Mouse (Mus musculus) limb, embryonic 14.5 days (tissue): Measurements from ENCODE around the gene Actl11. TPM values are rescaled to one million over a fixed set of nuclear protein-coding genes. Genes with fewer than 3 reads are reported as not detected.

Source experiments
- ATAC-seq: fragments of 200-750 bp; cut with Nextera tagmentation; 2 replicates; pipeline ENCODE4 v1.8.0; 2017; ENCODE audit warnings: low read depth, moderate number of reproducible peaks, moderate TSS enrichment; ENCODE audit not compliant: low FRiP score
- DNase-seq: peaks from one replicate; pipeline ENCODE4 v3.0.0-alpha.2; 2015; ENCODE audit warnings: low spot score
- H3K27ac ChIP-seq: fragments of 300-500 bp; sonication (generic); replicated peaks from 2 replicates; pipeline ENCODE4 v1.5.1; 2014; ENCODE audit warnings: low read depth, mild to moderate bottlenecking, low read length, moderate library complexity, mixed read lengths
- H3K27me3 ChIP-seq: fragments of 300-500 bp; sonication (generic); 2 replicates; pipeline ENCODE4 v1.6.1; 2014; ENCODE audit warnings: low read length, mixed read lengths; ENCODE audit not compliant: control insufficient read depth, insufficient read depth
- H3K36me3 ChIP-seq: fragments of 300-500 bp; sonication (generic); 2 replicates; pipeline ENCODE4 v1.6.1; 2014; ENCODE audit warnings: mild to moderate bottlenecking, low read length, moderate library complexity, mixed read lengths; ENCODE audit not compliant: control insufficient read depth, insufficient read depth
- H3K4me1 ChIP-seq: fragments of 300-500 bp; sonication (generic); 2 replicates; pipeline ENCODE4 v1.6.1; 2014; ENCODE audit warnings: antibody characterized with exemption, low read length, mixed read lengths; ENCODE audit not compliant: control insufficient read depth, insufficient read depth
- H3K4me2 ChIP-seq: fragments of 300-500 bp; sonication (generic); replicated peaks from 2 replicates; pipeline ENCODE4 v1.6.1; 2014; ENCODE audit warnings: low read depth, mild to moderate bottlenecking, low read length, moderate library complexity; ENCODE audit not compliant: severe bottlenecking
- H3K4me3 ChIP-seq: fragments of 300-500 bp; sonication (generic); replicated peaks from 2 replicates; pipeline ENCODE4 v1.5.1; 2014; ENCODE audit warnings: low read length
- H3K9ac ChIP-seq: fragments of 300-500 bp; sonication (generic); 2 replicates; pipeline ENCODE4 v1.6.1; 2014; ENCODE audit warnings: mild to moderate bottlenecking, low read depth, low read length, moderate library complexity; ENCODE audit not compliant: severe bottlenecking
- H3K9me3 ChIP-seq: fragments of 300-500 bp; sonication (generic); 2 replicates; pipeline ENCODE4 v1.6.1; 2016; ENCODE audit warnings: low read length; ENCODE audit not compliant: control insufficient read depth
- POLR2A ChIP-seq: fragments of 200-500 bp; IDR thresholded peaks from 2 replicates; pipeline ENCODE4 v1.8.0; 2012; ENCODE audit warnings: inconsistent platforms, mild to moderate bottlenecking, moderate library complexity, borderline replicate concordance; ENCODE audit not compliant: insufficient read depth, insufficient read length; ENCODE audit errors: extremely low read depth
- WGBS: fragments of 180-500 bp; shearing (Covaris S2); extraction: QIAGEN DNeasy Blood & Tissue Kit; methylation state at CpG from one replicate; pipeline ENCODE4 v1.1.7; 2014; 5-methylcytosine and 5-hydroxymethylcytosine counted together
- polyA plus RNA-seq, 2 experiments: library from polyadenylated mRNA; depleted of rRNA in 1 of 2; stranded (reverse) in 1 of 2; unstranded in 1 of 2; fragments of >200 nt; fragmentation: Nextera tagmentation in 1 of 2; extraction: Ambion mirVana in 1 of 2; gene quantifications; 2 replicates each; pipeline versions ENCODE4 v1.2.1 to v1.2.3; 2012 to 2014

Gene Actl11
- polyA plus RNA-seq, 2 experiments: not detected

- Histone ChIP-seq H3K4me3 (no peak overlapping the region), H3K36me3 (peaks cover 28% of the 10 kb centered on the region), H3K27ac (no peak overlapping the region), H3K9me3 (no peaks in the 10 kb centered on the region), H3K4me1 (no peaks in the 10 kb centered on the region), H3K4me2 (no peak overlapping the region), H3K9ac (no peak overlapping the region), H3K27me3 (no peaks in the 10 kb centered on the region)
- DNase-seq (no peak), ATAC-seq (no peak)
- TF ChIP-seq POLR2A: no peak
- WGBS: 90% methylated on average over 10 of the region's 10 CpGs
These were observed 33.1 kb downstream of the Actl11 start for GRCm38 (mm10) chr9:107961351-107961762.

DNA sequence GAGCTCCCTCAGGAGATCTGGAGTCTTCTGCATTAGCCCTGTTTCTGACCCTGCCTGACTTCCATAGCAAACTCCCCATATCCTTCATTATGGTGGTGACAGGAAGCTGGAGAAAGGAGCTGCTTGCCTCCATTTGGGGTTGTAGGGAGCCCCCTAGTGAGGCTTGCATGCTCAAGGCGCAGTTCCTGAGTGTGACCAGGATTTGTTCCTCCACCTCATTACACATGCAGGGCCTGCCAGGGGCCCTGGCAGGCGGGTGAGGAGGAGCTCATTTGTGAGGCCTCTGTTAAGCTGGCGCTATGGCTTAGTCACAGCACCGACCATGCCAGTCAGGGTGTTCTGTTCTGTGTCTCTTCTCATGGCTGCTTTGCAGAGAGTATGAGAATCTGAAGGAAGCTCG is 33.6 kb downstream of the Actl11 start:
- WGBS: 50% methylated on average over 5 of the region's 5 CpGs
- DNase-seq (no peak), ATAC-seq (no peak)
- TF ChIP-seq POLR2A: no peak
- Histone ChIP-seq H3K9me3 (no peaks in the 10 kb centered on the region), H3K9ac (no peak overlapping the region), H3K36me3 (peaks cover 31% of the 10 kb centered on the region), H3K4me1 (no peaks in the 10 kb centered on the region), H3K4me2 (no peak overlapping the region), H3K27me3 (no peaks in the 10 kb centered on the region), H3K4me3 (no peak overlapping the region), H3K27ac (no peak overlapping the region)

GRCm38 (mm10) chr9:107962916-107963315 is 34.6 kb downstream of the Actl11 start:
- Histone ChIP-seq H3K4me1 (no peaks in the 10 kb centered on the region), H3K27me3 (no peaks in the 10 kb centered on the region), H3K36me3 (peaks cover 26% of the 10 kb centered on the region), H3K4me3 (no peak overlapping the region), H3K9me3 (no peaks in the 10 kb centered on the region), H3K27ac (no peak overlapping the region), H3K4me2 (no peak overlapping the region), H3K9ac (no peak overlapping the region)
- DNase-seq (no peak), ATAC-seq (no peak)
- TF ChIP-seq POLR2A: no peak
- 90% methylated on average over 9 of the region's 9 CpGs for WGBS

DNA sequence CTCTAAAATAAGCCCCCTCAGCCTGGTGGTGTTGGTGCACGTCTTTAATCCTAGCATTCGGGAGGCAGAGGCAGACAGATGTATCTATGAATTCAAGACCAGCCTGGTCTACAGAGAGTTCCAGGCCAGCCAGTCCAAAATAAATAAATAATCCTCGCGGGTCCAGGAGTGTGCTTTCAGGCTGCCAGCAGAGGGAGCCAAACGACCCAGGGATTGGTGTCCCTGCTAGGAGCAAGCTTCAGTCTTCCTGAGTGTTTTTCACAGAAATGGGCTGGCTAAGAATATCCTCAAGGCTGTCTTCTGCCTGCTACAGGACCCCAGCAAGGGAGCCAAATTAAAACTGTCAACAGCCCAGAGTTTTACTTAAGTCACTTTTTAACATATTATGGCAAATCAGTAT is 35.4 kb downstream of the Actl11 start:
- ATAC-seq (peak; percentile 77; the same call in 1 of the 2 replicates), DNase-seq (peak; percentile 94)
- Histone ChIP-seq H3K4me3 (no peak overlapping the region), H3K27ac (no peak overlapping the region), H3K9me3 (no peaks in the 10 kb centered on the region), H3K4me1 (no peaks in the 10 kb centered on the region), H3K4me2 (no peak overlapping the region), H3K9ac (no peak overlapping the region), H3K36me3 (peaks cover 30% of the 10 kb centered on the region), H3K27me3 (no peaks in the 10 kb centered on the region)
- WGBS: 19% methylated on average over 5 of the region's 5 CpGs
- TF ChIP-seq POLR2A: 0 out of 2 replicates have a peak, but pooled peaks have one; percentile 30

DNA sequence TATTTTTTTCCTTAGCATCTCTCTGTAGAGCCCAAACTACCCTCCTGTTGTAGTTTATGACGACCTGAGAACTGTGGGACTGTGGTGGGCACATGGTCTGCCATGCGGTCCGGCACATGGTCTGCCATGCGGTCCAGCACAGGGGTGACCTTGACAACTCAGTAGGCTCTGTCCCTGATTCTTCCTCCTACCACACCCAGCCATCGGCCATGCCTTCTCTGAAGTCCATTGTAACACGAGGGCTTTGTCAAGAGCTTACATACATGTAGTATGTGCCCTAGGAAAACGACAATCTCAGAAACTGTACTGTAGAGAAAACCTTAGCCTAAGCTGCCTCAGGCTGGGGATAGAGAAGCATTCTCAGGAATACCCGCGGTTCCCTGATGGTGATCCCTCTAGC is 36.4 kb downstream of the Actl11 start:
- no peak for ATAC-seq
- peaks cover 32% of the 10 kb centered on the region for H3K36me3 ChIP-seq

GRCm38 (mm10) chr9:107966676-107967075 is 38.4 kb downstream of the Actl11 start:
- no peak overlapping the region for H3K27ac ChIP-seq
- H3K4me1 ChIP-seq: no peaks in the 10 kb centered on the region

More for the DNA sequence above, 36.4 kb downstream of the Actl11 start:
- Histone ChIP-seq H3K9ac (no peak overlapping the region), H3K4me3 (no peak overlapping the region), H3K4me1 (no peaks in the 10 kb centered on the region), H3K4me2 (no peak overlapping the region), H3K9me3 (no peaks in the 10 kb centered on the region), H3K27me3 (no peaks in the 10 kb centered on the region), H3K27ac (no peak overlapping the region)
- no peak for TF ChIP-seq POLR2A
- 91% methylated on average over 9 of the region's 9 CpGs for WGBS
- DNase-seq: no peak

More at GRCm38 (mm10) chr9:107966676-107967075, 38.4 kb downstream of the Actl11 start:
- H3K4me2 ChIP-seq: no peak overlapping the region
- H3K9me3 ChIP-seq: no peaks in the 10 kb centered on the region
- H3K4me3 ChIP-seq: no peak overlapping the region
- no peak for TF ChIP-seq POLR2A
- WGBS: 85% methylated on average over 10 of the region's 10 CpGs
- no peak overlapping the region for H3K9ac ChIP-seq
- no peaks in the 10 kb centered on the region for H3K27me3 ChIP-seq
- ATAC-seq (no peak), DNase-seq (no peak)
- H3K36me3 ChIP-seq: peaks cover 26% of the 10 kb centered on the region
